Mouse (Mus musculus): ENCODE results near the gene Idh3a.
"Not testable (repeated sequence)": the region's sequence is repeated elsewhere in the genome, so short reads cannot be mapped to it uniquely, and the experiment has no call there.

Idh3a gene

DNA sequence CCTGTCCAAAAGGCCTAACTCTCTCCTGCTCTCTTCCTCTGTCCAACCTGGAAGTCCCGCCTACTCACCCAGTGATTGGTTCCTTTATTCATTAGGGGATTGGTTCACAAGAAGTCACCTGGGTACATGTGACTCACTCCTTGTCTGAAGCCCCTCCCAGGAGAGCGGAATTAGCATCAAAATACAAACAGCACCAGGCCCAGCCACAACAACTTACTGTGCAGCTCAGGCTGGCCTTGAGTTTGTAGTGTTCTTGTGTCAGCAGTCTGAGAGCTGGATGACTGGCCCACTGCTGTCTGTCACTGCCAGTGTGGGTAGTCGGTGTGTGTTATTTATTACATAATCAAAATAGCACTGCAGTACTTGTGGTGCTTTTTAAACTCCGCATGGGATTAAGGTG is 7.5 kb downstream of the Idh3a start:
- not testable (repeated sequence) for DNase-seq

DNA sequence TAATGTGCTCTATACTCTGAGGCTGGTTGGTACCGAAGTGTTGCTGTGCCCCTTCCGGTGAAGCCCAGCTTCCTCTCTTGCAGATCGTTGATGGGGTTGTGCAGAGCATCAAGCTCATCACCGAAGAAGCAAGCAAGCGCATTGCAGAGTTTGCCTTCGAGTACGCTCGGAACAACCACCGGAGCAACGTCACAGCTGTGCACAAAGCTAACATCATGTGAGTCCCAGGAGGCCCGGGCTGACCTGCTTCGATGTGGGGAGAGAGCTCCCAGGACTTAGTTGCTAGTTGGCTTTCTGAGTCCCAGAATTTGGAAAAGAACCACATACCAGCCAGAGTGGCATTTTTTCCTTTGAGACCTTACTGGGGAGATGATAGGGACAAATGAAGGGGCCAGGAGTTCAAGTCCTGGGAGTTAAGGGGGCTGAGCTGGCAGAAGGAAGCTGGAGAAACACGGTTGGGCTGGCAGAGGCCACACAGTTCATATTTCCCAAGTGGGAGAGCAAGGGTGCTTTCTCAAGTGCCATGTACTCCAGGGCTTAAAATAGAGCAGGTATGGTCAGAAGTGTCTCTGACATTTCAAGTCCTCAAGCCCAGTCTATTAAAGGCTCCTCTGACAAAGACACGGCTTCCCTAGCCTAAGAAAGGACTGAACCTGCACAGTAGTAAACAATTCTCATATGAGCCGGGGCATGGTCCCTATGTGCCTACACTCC is 10.8 kb downstream of the Idh3a start:
- DNase-seq, result no peak

DNA sequence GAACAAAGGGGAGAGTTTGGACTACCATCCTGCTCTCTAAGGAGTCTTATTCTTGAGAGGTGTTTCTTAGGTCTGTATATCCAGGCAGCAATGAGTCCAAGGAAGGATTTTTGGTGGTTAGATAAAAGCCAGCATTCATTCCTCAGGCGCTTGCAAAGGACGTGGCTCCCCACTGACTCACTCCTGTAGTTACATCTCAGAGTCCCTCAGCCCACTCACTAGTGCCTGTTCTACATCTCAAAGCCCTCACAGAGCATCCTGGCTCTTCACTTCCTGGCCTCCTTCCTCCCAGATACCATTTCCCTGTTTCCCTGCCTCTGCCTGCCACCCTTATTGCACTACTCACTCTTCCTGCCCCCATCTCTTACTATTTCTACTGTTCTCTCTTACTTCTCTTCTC is 16.3 kb downstream of the Idh3a start:
- no peak for DNase-seq

GRCm38 (mm10) chr9:54602916-54603315 is 16.8 kb downstream of the Idh3a start:
- no peak for DNase-seq

GRCm38 (mm10) chr9:54604131-54604654 is 18.1 kb downstream of the Idh3a start:
- no peak for DNase-seq

DNA sequence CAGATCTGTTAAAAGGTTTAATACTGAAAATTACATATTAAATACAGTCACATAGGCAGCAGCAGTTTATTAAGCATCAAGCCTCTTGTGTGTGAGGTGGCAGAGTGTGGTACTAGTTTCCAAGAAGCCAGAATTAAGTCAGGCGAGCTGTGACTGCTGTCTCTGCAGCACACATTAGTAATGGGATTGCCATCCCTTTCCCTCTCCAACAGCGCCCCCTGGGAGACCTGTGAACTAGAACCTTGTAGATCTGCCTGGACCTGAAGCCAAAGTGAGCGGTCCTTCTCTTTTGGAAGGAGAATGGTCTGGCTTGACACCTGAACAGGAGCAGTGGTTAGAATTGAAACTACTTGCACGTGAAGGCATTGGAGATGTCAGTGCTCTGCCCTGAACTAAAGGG is 18.8 kb downstream of the Idh3a start:
- peak; percentile 43 for DNase-seq

DNA sequence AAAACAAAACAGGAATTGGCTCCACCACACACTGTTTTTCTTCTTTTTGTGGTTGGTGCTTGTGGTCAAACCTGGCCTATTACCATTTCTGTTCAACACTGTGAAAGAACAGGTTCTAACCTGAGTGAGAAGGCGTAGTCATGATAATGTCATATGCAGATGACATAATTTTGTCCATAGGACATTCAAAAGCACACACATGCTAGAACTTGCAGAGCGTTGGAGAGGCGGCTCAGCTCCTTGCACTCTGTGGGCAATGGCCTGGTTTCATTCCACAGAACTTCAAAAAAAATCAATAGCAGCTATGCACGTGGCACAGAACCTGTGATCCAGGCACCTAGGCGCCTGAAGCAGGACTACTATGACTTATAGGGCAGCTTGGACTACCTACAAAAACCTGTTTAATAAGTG is 26.7 kb downstream of the Idh3a start:
- DNase-seq, result no peak

- DNase-seq, result peak; percentile 12
These were observed 28.2 kb downstream of the Idh3a start for GRCm38 (mm10) chr9:54614182-54614850.

DNA sequence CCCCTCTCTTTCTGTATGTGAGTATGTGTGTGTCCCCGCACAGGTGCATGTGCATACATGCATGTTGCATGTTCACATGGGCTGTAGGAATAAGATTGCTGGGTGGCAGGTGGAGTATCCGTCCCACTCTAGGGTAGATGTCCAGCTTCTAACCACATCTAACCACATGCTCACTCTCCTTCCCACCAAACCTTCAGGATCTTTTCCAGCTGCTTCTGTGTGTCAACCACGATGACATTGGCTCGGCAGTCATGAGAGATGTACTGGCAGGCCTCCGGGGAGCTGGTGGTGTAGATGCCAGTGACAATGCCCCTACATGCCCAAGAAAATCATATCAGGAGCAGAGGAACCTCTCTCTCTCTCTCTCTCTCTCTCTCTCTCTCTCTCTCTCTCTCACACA is 41.1 kb downstream of the Idh3a start:
- no peak for DNase-seq

- DNase-seq, result no peak
These were observed 42.6 kb downstream of the Idh3a start for GRCm38 (mm10) chr9:54628752-54629151.

GRCm38 (mm10) chr9:54629613-54630261 is 43.6 kb downstream of the Idh3a start:
- no peak for DNase-seq

DNA sequence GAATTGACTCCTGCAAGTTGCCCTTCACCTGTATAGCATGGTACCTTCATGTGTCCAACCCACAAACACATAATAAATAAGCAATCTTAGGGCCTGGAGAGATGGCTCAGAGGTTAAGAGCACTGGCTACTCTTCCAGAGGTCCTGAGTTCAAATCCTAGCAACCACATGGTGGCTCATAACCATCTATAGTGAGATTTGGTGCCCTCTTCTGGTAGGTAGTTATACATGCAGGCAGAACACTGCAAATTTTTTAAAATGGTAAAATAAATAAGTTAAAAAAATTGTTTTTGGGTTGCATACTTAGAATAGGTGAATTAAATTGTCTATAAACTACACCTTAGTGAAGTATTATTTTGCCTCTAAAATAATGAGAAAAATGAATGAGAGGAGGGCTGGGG is 44.8 kb downstream of the Idh3a start:
- no peak for DNase-seq

DNA sequence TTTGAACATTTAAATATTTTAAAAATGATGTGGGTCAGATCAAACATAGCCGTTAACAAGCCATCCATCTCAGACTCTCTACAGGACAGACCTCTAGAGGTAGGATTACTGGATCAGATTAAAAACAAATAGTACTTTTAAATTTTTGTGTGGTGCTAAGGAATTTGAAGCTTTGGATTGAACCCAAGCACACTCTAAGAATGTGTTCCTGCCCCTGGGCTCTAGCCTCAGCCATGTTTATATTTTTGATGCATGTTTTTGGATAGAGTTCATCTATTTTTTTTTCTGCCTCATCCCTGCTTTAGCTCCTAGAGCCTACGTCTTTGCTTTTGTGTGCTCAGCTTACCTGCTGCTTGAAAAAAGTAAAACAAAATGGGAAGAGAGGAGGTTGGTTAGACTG is 47.3 kb downstream of the Idh3a start:
- no peak for DNase-seq

- no peak for DNase-seq
These were observed 51.6 kb downstream of the Idh3a start for GRCm38 (mm10) chr9:54637510-54638314.

- no peak for DNase-seq
These were observed 53.1 kb downstream of the Idh3a start for GRCm38 (mm10) chr9:54639192-54639591.

DNA sequence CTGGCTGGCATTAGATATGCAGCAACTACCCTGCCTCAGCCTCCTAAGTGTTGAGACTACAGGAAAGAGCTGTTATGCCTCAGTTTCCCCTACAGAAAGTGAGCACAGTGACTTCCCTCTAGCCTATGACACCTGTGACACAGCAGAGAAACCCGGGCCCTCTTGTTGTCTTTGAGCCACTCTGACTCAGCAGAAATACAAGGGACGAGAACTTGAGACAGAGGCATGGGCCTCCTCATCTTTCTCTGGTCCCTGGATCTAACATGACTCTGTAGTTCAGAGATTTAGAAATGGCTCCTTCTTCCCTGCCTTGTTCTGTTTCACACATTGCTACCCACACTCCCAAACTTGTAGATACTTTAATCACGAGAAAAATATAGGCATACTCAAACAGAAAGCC is 55.4 kb downstream of the Idh3a start:
- DNase-seq, result no peak

DNA sequence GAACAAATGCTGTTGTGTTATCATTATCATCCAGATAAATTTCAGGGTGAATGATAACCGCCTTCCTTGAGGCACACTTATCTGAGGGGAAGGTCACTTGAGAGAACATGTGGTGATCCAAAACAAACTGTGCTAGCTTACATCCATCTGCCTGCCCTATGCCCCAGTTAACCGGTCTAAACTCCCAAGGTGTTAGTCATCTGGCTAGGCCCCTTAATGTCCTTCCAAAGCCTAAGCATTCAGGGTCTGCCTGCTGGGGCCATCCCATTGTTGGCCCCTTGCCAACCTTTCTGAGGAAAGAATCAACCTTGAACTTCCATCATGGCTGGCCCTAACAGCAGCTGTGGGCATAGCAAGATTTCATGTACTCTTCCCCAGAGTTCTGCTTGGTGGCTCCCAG is 56.0 kb downstream of the Idh3a start:
- DNase-seq, result no peak

DNA sequence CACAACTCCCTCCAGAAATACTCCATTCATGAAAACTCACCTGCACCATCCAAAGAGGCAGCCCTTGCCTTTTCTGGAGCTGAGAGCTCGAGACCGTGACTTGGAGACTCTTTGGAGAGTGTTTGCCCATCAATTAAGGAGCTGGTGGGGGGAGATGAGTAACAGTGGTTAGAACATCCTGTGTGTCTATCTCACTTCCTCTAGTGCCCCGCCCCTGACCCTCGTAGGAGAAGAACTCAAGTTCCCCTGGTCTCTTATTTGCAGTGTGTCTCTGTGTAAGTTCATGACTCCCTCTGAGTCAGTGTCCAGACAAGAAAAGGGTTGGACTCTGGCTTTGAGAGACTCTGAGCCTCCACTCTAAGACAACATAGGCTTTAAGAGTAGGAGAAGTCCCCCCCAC is 56.4 kb downstream of the Idh3a start:
- DNase-seq, result peak; percentile 36

GRCm38 (mm10) chr9:54643179-54643578 is 57.0 kb downstream of the Idh3a start:
- no peak for DNase-seq

DNA sequence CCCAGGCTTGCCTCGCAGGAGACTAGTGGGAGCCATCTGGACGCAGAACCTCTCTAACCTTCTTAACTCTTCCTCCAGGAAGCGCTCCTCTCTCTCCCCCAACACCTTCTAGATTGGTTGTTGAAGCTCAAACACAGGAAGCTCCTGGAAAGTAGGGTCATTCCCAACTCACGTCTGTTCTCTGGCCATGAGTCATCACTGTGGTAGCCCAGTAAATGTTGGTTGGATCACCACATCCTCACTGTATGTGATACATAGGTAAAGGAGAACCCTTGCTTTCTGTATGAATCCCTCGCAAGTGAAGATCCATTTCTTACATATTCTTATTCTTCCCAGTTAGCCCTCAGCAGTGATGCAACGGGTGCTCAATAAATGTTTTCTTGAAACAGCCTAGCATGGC is 59.4 kb downstream of the Idh3a start:
- no peak for DNase-seq

DNA sequence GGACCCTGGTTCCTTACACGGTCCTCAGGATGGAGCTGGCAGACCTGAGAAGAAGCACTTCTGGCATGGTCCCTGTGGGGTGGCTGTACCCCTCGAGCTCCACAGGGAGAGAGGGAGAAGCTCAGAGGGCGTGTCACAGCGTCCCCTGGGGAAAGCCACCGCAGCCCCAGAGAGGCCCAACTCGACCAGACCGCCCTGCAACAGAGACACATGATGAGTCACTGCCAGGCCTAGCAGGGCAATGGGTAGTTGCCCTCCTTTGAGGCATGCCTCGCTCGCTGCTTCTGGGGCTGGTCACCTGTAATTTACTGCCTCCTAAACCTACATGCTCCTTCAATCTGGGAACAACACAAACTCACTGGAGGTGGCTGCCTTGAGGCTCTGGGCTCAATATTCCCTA is 60.1 kb downstream of the Idh3a start:
- DNase-seq, result no peak

DNA sequence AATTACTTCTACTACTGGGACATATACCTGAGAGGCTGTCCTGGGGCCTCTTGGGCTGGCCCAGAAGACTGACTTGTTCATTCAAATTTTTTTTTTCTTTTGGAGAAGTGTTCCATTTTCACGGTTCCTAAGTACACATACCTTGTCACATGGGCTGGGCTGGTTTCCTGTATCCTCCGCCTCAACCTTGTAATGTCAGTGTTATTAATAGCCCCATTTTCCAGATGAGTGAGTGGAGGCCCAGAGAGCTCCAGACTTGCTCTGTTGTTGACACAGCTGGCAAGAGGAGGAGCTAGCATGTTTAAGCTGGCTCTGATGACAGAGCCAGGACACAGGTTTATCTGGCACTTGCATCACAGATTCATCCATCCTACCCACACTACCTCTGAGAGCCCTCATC is 61.3 kb downstream of the Idh3a start:
- no peak for DNase-seq

- no peak for DNase-seq
These were observed 63.2 kb downstream of the Idh3a start for GRCm38 (mm10) chr9:54649360-54649759.

All from thymus, postnatal 25 days (tissue).